ENCODE assay signal across 37 mouse cellular contexts in the genomic region with DNA sequence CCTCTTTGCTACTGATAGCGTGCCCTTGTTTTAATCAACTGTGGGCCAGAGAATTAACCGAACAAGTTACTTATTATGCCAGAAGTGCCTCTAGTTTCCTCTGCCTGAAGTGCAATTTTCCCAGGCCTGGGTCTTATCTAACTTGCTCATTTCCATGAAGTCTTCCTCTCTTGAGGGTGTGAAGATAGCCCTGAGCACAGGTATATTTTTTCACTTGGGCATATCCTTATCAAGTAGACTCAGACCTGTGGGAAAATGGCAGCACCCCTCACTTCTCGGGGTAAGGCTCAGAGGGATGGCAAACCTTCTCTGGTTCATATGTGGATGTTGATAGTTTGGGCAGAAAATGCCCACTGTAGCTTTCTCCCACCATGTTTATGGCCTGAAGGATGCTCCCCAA. TPM values are rescaled to one million over a fixed set of nuclear protein-coding genes. Genes with fewer than 3 reads are reported as not detected.
DNase-seq lines count a peak whose midpoint lies in the region; ATAC-seq and TF ChIP-seq lines count a peak whose summit lies in the region.
"Had no signal": no experiment of that assay in that cellular context is flagged by ENCODE, and none has a peak within 500 bp of the region (broad histone marks: within the 10 kb centered on the region; RNA-seq: fewer than 3 reads in every experiment).

No protein-coding gene starts in this region.

- no peaks in the 10 kb centered on the region for H3K36me3 ChIP-seq in lung, embryonic 16.5 days (ENCODE audit: control insufficient read depth, insufficient read depth, low read length)
- H3K36me3 ChIP-seq in liver, embryonic 11.5 days (ENCODE audit: control insufficient read depth, insufficient read depth, low read length) = no peaks in the 10 kb centered on the region
- no peaks in the 10 kb centered on the region for H3K36me3 ChIP-seq in liver, embryonic 14.5 days (replicated peaks; ENCODE audit: control insufficient read depth, insufficient read depth, low read depth)
- H3K36me3 ChIP-seq in heart, adult 2 months (ENCODE audit: control insufficient read depth, insufficient read depth, low read length) = no peaks in the 10 kb centered on the region
- H3K36me3 ChIP-seq: G1E; hindbrain, embryonic 12.5 days; hindbrain, embryonic 15.5 days had no signal

- H3K4me2 ChIP-seq in lung, embryonic 16.5 days (ENCODE audit: low read depth, low read length) = no peak overlapping the region
- no peak overlapping the region for H3K4me2 ChIP-seq in liver, embryonic 11.5 days
- peak overlapping the region; percentile 16; the same call in 1 of the 2 replicates for H3K4me2 ChIP-seq in liver, embryonic 14.5 days (ENCODE audit: low read depth)
- H3K4me2 ChIP-seq: forebrain, embryonic 13.5 days; heart, embryonic 11.5 days; hindbrain, embryonic 12.5 days; hindbrain, embryonic 15.5 days had no signal

- H3K4me1 ChIP-seq in lung, embryonic 16.5 days (replicated peaks; ENCODE audit: control insufficient read depth, insufficient read depth, low read length) = peaks cover 10% of the 10 kb centered on the region; the same call in 1 of the 2 replicates
- H3K4me1 ChIP-seq in liver, embryonic 11.5 days (replicated peaks; ENCODE audit: control insufficient read depth, insufficient read depth, low read length) = peaks cover 3% of the 10 kb centered on the region
- H3K4me1 ChIP-seq in liver, embryonic 14.5 days (replicated peaks; ENCODE audit: control insufficient read depth in 2 of 2, insufficient read depth in 2 of 2, low read length in 1 of 2) = peaks cover 11 to 13% of the 10 kb centered on the region in 2 experiments
- H3K4me1 ChIP-seq in heart, adult 2 months (ENCODE audit: control insufficient read depth, insufficient read depth, low read length) = no peaks in the 10 kb centered on the region
- H3K4me1 ChIP-seq: forebrain, embryonic 10.5 days; forebrain, embryonic 13.5 days; hindbrain, embryonic 12.5 days; hindbrain, embryonic 15.5 days had no signal

- no peak overlapping the region for H3K4me3 ChIP-seq in lung, embryonic 16.5 days (ENCODE audit: low read length)
- H3K4me3 ChIP-seq in liver, embryonic 11.5 days (ENCODE audit: low read depth, low read length) = no peak overlapping the region
- no peak overlapping the region for H3K4me3 ChIP-seq in liver, embryonic 14.5 days (ENCODE audit: insufficient read depth in 1 of 2, low read depth in 2 of 2, low read length in 2 of 2)
- H3K4me3 ChIP-seq in heart, adult 2 months = no peak overlapping the region
- H3K4me3 ChIP-seq: forebrain, embryonic 10.5 days; forebrain, embryonic 13.5 days; hindbrain, embryonic 12.5 days; hindbrain, embryonic 15.5 days had no signal

- H3K27me3 ChIP-seq in lung, embryonic 16.5 days (ENCODE audit: control insufficient read depth, insufficient read depth, low read depth, low read length) = no peaks in the 10 kb centered on the region
- H3K27me3 ChIP-seq in liver, embryonic 11.5 days (replicated peaks; ENCODE audit: control insufficient read depth, insufficient read depth, low read length) = no peaks in the 10 kb centered on the region
- no peaks in the 10 kb centered on the region for H3K27me3 ChIP-seq in liver, embryonic 14.5 days (ENCODE audit: control insufficient read depth, insufficient read depth, low read length)
- no peaks in the 10 kb centered on the region for H3K27me3 ChIP-seq in heart, adult 2 months (ENCODE audit: control insufficient read depth, insufficient read depth, low read length)
- H3K27me3 ChIP-seq: CH12.LX; forebrain, embryonic 13.5 days; hindbrain, embryonic 12.5 days; hindbrain, embryonic 15.5 days; Patski had no signal

- no peaks in the 10 kb centered on the region for H3K79me2 ChIP-seq in heart, adult 2 months (replicated peaks; ENCODE audit: control insufficient read depth, insufficient read depth, low read length)

- no peak for DNase-seq in lung, postnatal 14 days
- no peak for DNase-seq in liver, embryonic 11.5 days (ENCODE audit: low spot score)
- peak in 2 of 3 experiments; percentile 9 to 27 for DNase-seq in liver, embryonic 14.5 days (ENCODE audit: low read depth in 3 of 3, low spot score in 3 of 3)
- DNase-seq in urinary bladder, postnatal 14 days (ENCODE audit: low spot score) = no peak
- no peak for DNase-seq in left cerebral cortex, postnatal 14 days (ENCODE audit: low spot score in 2 of 2)
- DNase-seq in heart, adult 2 months = no peak
- DNase-seq: adrenal gland, adult 2 months; adrenal gland, postnatal 14 days; B cell, adult 2 months; cerebellum, adult 11-12 months; cerebellum, adult 8-10 months; cerebellum, postnatal 10 days; cerebellum, postnatal 36 days; gastrocnemius, postnatal 10 days; gastrocnemius, postnatal 36 days had no signal

- H3K9me3 ChIP-seq in lung, embryonic 16.5 days (ENCODE audit: control insufficient read depth, low read length) = no peaks in the 10 kb centered on the region
- no peaks in the 10 kb centered on the region for H3K9me3 ChIP-seq in liver, embryonic 11.5 days (ENCODE audit: control insufficient read depth, low read length)
- H3K9me3 ChIP-seq in liver, embryonic 14.5 days (ENCODE audit: control insufficient read depth, low read length) = no peaks in the 10 kb centered on the region
- H3K9me3 ChIP-seq: forebrain, embryonic 13.5 days; G1E; hindbrain, embryonic 15.5 days had no signal

- 87% methylated on average over 3 of the region's 3 CpGs for WGBS in lung, embryonic 16.5 days
- WGBS in liver, embryonic 11.5 days = 62% methylated on average over 3 of the region's 3 CpGs
- 13% methylated on average over 3 of the region's 3 CpGs for WGBS in liver, embryonic 14.5 days (ENCODE audit: insufficient replicate concordance)
- WGBS in heart, adult 2 months = 87% methylated on average over 3 of the region's 3 CpGs

- no peak for TF ChIP-seq CTCF in liver, embryonic 14.5 days (IDR thresholded peaks at IDR 0.05; ENCODE audit: low read depth)
- no peak for TF ChIP-seq CTCF in heart, adult 2 months (IDR thresholded peaks at IDR 0.05)

- no peak for ATAC-seq in lung, embryonic 16.5 days (ENCODE audit: low read depth)
- ATAC-seq in liver, embryonic 11.5 days (replicated peaks; ENCODE audit: low FRiP score) = peak; percentile 77
- ATAC-seq in liver, embryonic 14.5 days (ENCODE audit: insufficient read depth) = peak; percentile 70
- ATAC-seq in megakaryocyte progenitor cell, adult 5-6 weeks (replicated peaks; ENCODE audit: poor library complexity) = 0 out of 2 replicates have a peak, but pooled peaks have one; percentile 11
- ATAC-seq: forebrain, embryonic 13.5 days; forebrain, embryonic 16.5 days; Patski had no signal

- TF ChIP-seq POLR2A in heart, adult 2 months (IDR thresholded peaks at IDR 0.05; ENCODE audit: insufficient read depth, low read depth, low read length) = no peak

- peak overlapping the region; percentile 43; the same call in 1 of the 2 replicates for H3K27ac ChIP-seq in lung, embryonic 16.5 days (ENCODE audit: low read length)
- H3K27ac ChIP-seq in liver, embryonic 11.5 days (ENCODE audit: low read depth, low read length) = no peak overlapping the region
- H3K27ac ChIP-seq in liver, embryonic 14.5 days = peak overlapping the region; percentile 38
- H3K27ac ChIP-seq in heart, adult 2 months = no peak overlapping the region
- H3K27ac ChIP-seq: forebrain, embryonic 10.5 days; forebrain, embryonic 13.5 days; hindbrain, embryonic 12.5 days; hindbrain, embryonic 15.5 days had no signal

- peak; percentile 54 for TF ChIP-seq EP300 in liver, embryonic 14.5 days (IDR thresholded peaks at IDR 0.05; ENCODE audit: low read depth)
- no peak for TF ChIP-seq EP300 in heart, adult 2 months (IDR thresholded peaks at IDR 0.05; ENCODE audit: insufficient read depth, low read depth, low read length)

- H3K9ac ChIP-seq in lung, embryonic 16.5 days (ENCODE audit: low read length) = no peak overlapping the region
- H3K9ac ChIP-seq in liver, embryonic 11.5 days (ENCODE audit: low read depth, low read length) = no peak overlapping the region
- H3K9ac ChIP-seq in liver, embryonic 14.5 days (replicated peaks) = no peak overlapping the region
- no peak overlapping the region for H3K9ac ChIP-seq in heart, adult 2 months (ENCODE audit: low read depth, low read length)
- H3K9ac ChIP-seq: forebrain, embryonic 13.5 days; hindbrain, embryonic 12.5 days; hindbrain, embryonic 15.5 days had no signal

- intact Hi-C loops in left cerebral cortex, postnatal 14 days (cut with DNase I) = no loop called here
- intact Hi-C loops in heart, adult 2 months (cut with DNase I) = no loop called here

RNA-seq across cellular contexts. Expression of a gene that starts 1.0 kb away (rescaled TPM):
- polyA plus RNA-seq in lung, embryonic 16.5 days (2015; fragmentation: Nextera tagmentation; extraction: Ambion mirVana) = 0.16 and 0.23 TPM in 2 replicates
- 0.30 TPM in 1 of 2 replicates, not detected in the other for polyA plus RNA-seq in liver, embryonic 11.5 days (2014; fragmentation: Nextera tagmentation; extraction: Ambion mirVana)
- polyA plus RNA-seq in liver, embryonic 14.5 days (2012; rRNA removed) = not detected in 2 replicates
- not detected in 2 replicates for polyA plus RNA-seq in liver, embryonic 14.5 days (2014; fragmentation: Nextera tagmentation; extraction: Ambion mirVana)
- not detected in 2 replicates for total RNA-seq in megakaryocyte progenitor cell, adult 5-6 weeks (2015)
- not detected in 2 replicates for total RNA-seq in megakaryocyte progenitor cell, adult 5-6 weeks (2017)
- not detected for total RNA-seq in left cerebral cortex, postnatal 14 days (2021)
- not detected for total RNA-seq in heart, adult 2 months (2021)
- polyA plus RNA-seq in heart, adult 2 months (2012; rRNA removed) = not detected in 2 replicates
- total RNA-seq: adrenal gland, adult 2 months; adrenal gland, postnatal 14 days; adrenal gland, postnatal 4 days; CH12.LX; G1E; gastrocnemius, adult 18-20 months; gastrocnemius, postnatal 10 days; gastrocnemius, postnatal 36 days; granulocyte monocyte progenitor cell, adult 5-6 weeks; heart, adult 8-10 months; heart, postnatal 25 days; hematopoietic stem cell, adult 5-6 weeks had no signal
- polyA plus RNA-seq: adrenal gland, adult 2 months; cortical plate, adult 2 months; embryonic facial prominence, embryonic 11.5 days; embryonic facial prominence, embryonic 14.5 days; forebrain, embryonic 10.5 days; forebrain, embryonic 13.5 days; forebrain, embryonic 16.5 days; G1E; heart, embryonic 11.5 days; heart, embryonic 14.5 days; heart, postnatal 0 days; hindbrain, embryonic 12.5 days; hindbrain, embryonic 15.5 days; Patski had no signal

RNA-seq across cellular contexts. Expression of a gene that starts 30.4 kb away (rescaled TPM):
- polyA plus RNA-seq in lung, embryonic 16.5 days (2015; fragmentation: Nextera tagmentation; extraction: Ambion mirVana) = 25.2 and 26.7 TPM in 2 replicates
- 17.9 and 20.7 TPM in 2 replicates for polyA plus RNA-seq in liver, embryonic 11.5 days (2014; fragmentation: Nextera tagmentation; extraction: Ambion mirVana)
- polyA plus RNA-seq in liver, embryonic 14.5 days (2012; rRNA removed) = 4.2 and 6.3 TPM in 2 replicates
- 5.5 and 7.4 TPM in 2 replicates for polyA plus RNA-seq in liver, embryonic 14.5 days (2014; fragmentation: Nextera tagmentation; extraction: Ambion mirVana)
- 3.3 and 3.6 TPM in 2 replicates for total RNA-seq in megakaryocyte progenitor cell, adult 5-6 weeks (2015)
- total RNA-seq in megakaryocyte progenitor cell, adult 5-6 weeks (2017) = 6.8 and 10.0 TPM in 2 replicates
- 10 to 100 TPM; 34.6 to 36.4 TPM for total RNA-seq in left cerebral cortex, postnatal 14 days (2021)
- 10 to 100 TPM; 19.5 to 22.2 TPM for total RNA-seq in heart, adult 2 months (2021)
- polyA plus RNA-seq in heart, adult 2 months (2012; rRNA removed) = 13.5 and 19.3 TPM in 2 replicates

Comparison
In these comparisons a context has a peak if more than half of its experiments do, and no peak if none do; other contexts are left out.
1. H3K27ac ChIP-seq: peak in lung, embryonic 16.5 days (single experiment) and liver, embryonic 14.5 days (single experiment); none in liver, embryonic 11.5 days (single experiment) and heart, adult 2 months (single experiment).
2. DNase-seq: peak in liver, embryonic 14.5 days (2 of 3); none in lung, postnatal 14 days (single experiment), liver, embryonic 11.5 days (single experiment), urinary bladder, postnatal 14 days (single experiment), left cerebral cortex, postnatal 14 days (0 of 2) and heart, adult 2 months (0 of 2).